Mouse (Mus musculus): ENCODE results near the gene Scp2.

GRCm38 (mm10) chr4:108110706-108111105 is 34.1 kb downstream of the Scp2 start:
- TF ChIP-seq POLR2A (IDR thresholded peaks at IDR 0.05; ENCODE audit: insufficient read depth, low read depth, low read length) (no peak), CTCF (IDR thresholded peaks at IDR 0.05) (no peak), EP300 (IDR thresholded peaks at IDR 0.05; ENCODE audit: insufficient read depth, low read depth, low read length) (no peak)

Data from heart, adult 2 months (tissue).